Mouse (Mus musculus): ENCODE results near the gene Gm20388.

Gene Gm20388

GRCm38 (mm10) chr8:123819683-123820610 lies 3909.3 kb downstream of the Gm20388 start:
- no peak for DNase-seq (ENCODE audit: low spot score)

- no peak for DNase-seq (ENCODE audit: low spot score)
Observed at GRCm38 (mm10) chr8:123820780-123821179, 3910.1 kb downstream of the Gm20388 start.

- DNase-seq (ENCODE audit: low spot score), result no peak
Observed at GRCm38 (mm10) chr8:123823111-123823510, 3912.5 kb downstream of the Gm20388 start.

GRCm38 (mm10) chr8:123823532-123824123 lies 3913.0 kb downstream of the Gm20388 start:
- DNase-seq (ENCODE audit: low spot score), result no peak

GRCm38 (mm10) chr8:123826001-123826400 lies 3915.4 kb downstream of the Gm20388 start:
- DNase-seq (ENCODE audit: low spot score), result peak; percentile 75

GRCm38 (mm10) chr8:123826758-123827157 lies 3916.1 kb downstream of the Gm20388 start:
- no peak for DNase-seq (ENCODE audit: low spot score)

GRCm38 (mm10) chr8:123827523-123827922 lies 3916.9 kb downstream of the Gm20388 start:
- DNase-seq (ENCODE audit: low spot score), result no peak

GRCm38 (mm10) chr8:123832757-123833156 lies 3922.1 kb downstream of the Gm20388 start:
- DNase-seq (ENCODE audit: low spot score), result peak; percentile 18

- DNase-seq (ENCODE audit: low spot score), result peak; percentile 79
Observed at GRCm38 (mm10) chr8:123835451-123835850, 3924.8 kb downstream of the Gm20388 start.

GRCm38 (mm10) chr8:123836354-123836753 lies 3925.7 kb downstream of the Gm20388 start:
- DNase-seq (ENCODE audit: low spot score), result no peak

- DNase-seq (ENCODE audit: low spot score), result peak; percentile 69
Observed at GRCm38 (mm10) chr8:123838496-123838895, 3927.9 kb downstream of the Gm20388 start.

- DNase-seq (ENCODE audit: low spot score), result no peak
Observed at GRCm38 (mm10) chr8:123840578-123841345, 3930.1 kb downstream of the Gm20388 start.

- DNase-seq (ENCODE audit: low spot score), result no peak
Observed at GRCm38 (mm10) chr8:123842086-123842485, 3931.4 kb downstream of the Gm20388 start.

- DNase-seq (ENCODE audit: low spot score), result no peak
Observed at GRCm38 (mm10) chr8:123844341-123844740, 3933.7 kb downstream of the Gm20388 start.

- DNase-seq (ENCODE audit: low spot score), result no peak
Observed at GRCm38 (mm10) chr8:123845114-123845513, 3934.5 kb downstream of the Gm20388 start.

GRCm38 (mm10) chr8:123845991-123846390 lies 3935.3 kb downstream of the Gm20388 start:
- DNase-seq (ENCODE audit: low spot score), result no peak

- DNase-seq (ENCODE audit: low spot score), result no peak
Observed at GRCm38 (mm10) chr8:123846509-123846908, 3935.9 kb downstream of the Gm20388 start.

GRCm38 (mm10) chr8:123847546-123847945 lies 3936.9 kb downstream of the Gm20388 start:
- DNase-seq (ENCODE audit: low spot score), result no peak

- DNase-seq (ENCODE audit: low spot score), result no peak
Observed at GRCm38 (mm10) chr8:123849352-123849751, 3938.7 kb downstream of the Gm20388 start.

GRCm38 (mm10) chr8:123851590-123851989 lies 3940.9 kb downstream of the Gm20388 start:
- no peak for DNase-seq (ENCODE audit: low spot score)

GRCm38 (mm10) chr8:123854252-123854651 lies 3943.6 kb downstream of the Gm20388 start:
- no peak for DNase-seq (ENCODE audit: low spot score)

- DNase-seq (ENCODE audit: low spot score), result no peak
Observed at GRCm38 (mm10) chr8:123854733-123855475, 3944.3 kb downstream of the Gm20388 start.
